16 mouse cellular contexts compared by ENCODE assay signal in genomic region chr5:122414351-122414750, GRCm38 (mm10).
"Had no signal": no experiment of that assay in that cellular context is flagged by ENCODE, and none has a peak within 500 bp of the region (broad histone marks: within the 10 kb centered on the region; RNA-seq: fewer than 3 reads in every experiment).

No protein-coding gene starts in this region.

- H3K27ac ChIP-seq: neural tube, embryonic 13.5 days; neural tube, embryonic 15.5 days; stomach, embryonic 15.5 days; stomach, postnatal 0 days had no signal

- H3K27me3 ChIP-seq: neural tube, embryonic 13.5 days; neural tube, embryonic 15.5 days; stomach, embryonic 15.5 days had no signal

- H3K9ac ChIP-seq: neural tube, embryonic 13.5 days; neural tube, embryonic 15.5 days; stomach, embryonic 15.5 days had no signal

- H3K4me1 ChIP-seq: neural tube, embryonic 13.5 days; neural tube, embryonic 15.5 days had no signal

- H3K4me3 ChIP-seq: neural tube, embryonic 13.5 days; neural tube, embryonic 15.5 days; stomach, embryonic 15.5 days had no signal

- DNase-seq: retina, postnatal 1 day; right cerebral cortex, adult 18-20 months; right cerebral cortex, postnatal 14 days; right cerebral cortex, postnatal 25 days; right cerebral cortex, postnatal 4 days; spleen, adult 18-20 months; thymus, adult 18-20 months; thymus, adult 2 months; thymus, postnatal 14 days; thymus, postnatal 25 days; thymus, postnatal 36 days; thymus, postnatal 4 days had no signal

- H3K9me3 ChIP-seq: neural tube, embryonic 13.5 days; neural tube, embryonic 15.5 days; stomach, embryonic 15.5 days had no signal

- H3K4me2 ChIP-seq: neural tube, embryonic 13.5 days; neural tube, embryonic 15.5 days; stomach, embryonic 15.5 days had no signal
